Mouse (Mus musculus) G1E (cell line): ENCODE data around the gene Plcb4.

Source experiments
- CTCF ChIP-seq: IDR thresholded peaks from 2 replicates; pipeline ENCODE4 v1.5.1; 2012; ENCODE audit warnings: low read depth, low read length, inconsistent platforms, mixed read lengths
- GATA2 ChIP-seq: IDR thresholded peaks from 2 replicates; pipeline ENCODE4 v1.6.1; 2012; ENCODE audit warnings: low read depth, low read length, inconsistent platforms, borderline replicate concordance

GRCm38 (mm10) chr2:135687585-135687984 is 28.8 kb downstream of the Plcb4 start:
- no peak for TF ChIP-seq CTCF
- no peak for TF ChIP-seq GATA2
